Mouse (Mus musculus): ENCODE measurements around the gene Ccdc158. TPM values are rescaled to one million over a fixed set of nuclear protein-coding genes. Genes with fewer than 3 reads are reported as not detected.

Gene Ccdc158
- total and polyA plus RNA-seq, 2 experiments from 2014 or later = 0.45 TPM; not detected in 1

DNA sequence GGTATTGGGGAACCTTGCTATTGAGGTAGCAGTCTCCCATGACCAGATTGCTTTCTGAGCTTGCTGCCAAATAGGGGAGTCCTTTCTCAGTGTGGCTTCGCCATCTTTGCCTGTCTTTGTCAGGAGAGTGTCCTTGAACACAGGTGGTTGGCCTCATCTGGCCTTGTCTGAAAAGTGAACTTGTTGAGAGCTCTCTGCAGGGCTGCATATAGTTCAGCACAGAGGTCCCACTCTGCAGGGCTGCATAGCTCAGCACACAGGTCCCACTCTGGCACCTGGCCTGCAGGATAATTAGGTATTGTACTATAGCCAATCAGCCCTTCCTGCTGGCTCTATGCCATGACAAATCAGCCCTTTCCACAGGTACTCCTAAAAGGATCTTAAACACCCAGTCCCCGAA, 114.9 kb downstream of the Ccdc158 start:
- WGBS = 48% methylated on average over 2 of the region's 2 CpGs
- H3K27me3 ChIP-seq (ENCODE audit: control insufficient read depth, insufficient read depth, low read length) = no peaks in the 10 kb centered on the region
- no peak overlapping the region for H3K9ac ChIP-seq (replicated peaks; ENCODE audit: low read depth, low read length)
- no peak for TF ChIP-seq CTCF (IDR thresholded peaks at IDR 0.05; ENCODE audit: low read depth)
- no peak for TF ChIP-seq EP300 (IDR thresholded peaks at IDR 0.05; ENCODE audit: low read depth)
- ATAC-seq (ENCODE audit: insufficient read depth, low read depth) (peak; percentile 76), DNase-seq (ENCODE audit: low spot score) (no peak)
- peaks cover 8% of the 10 kb centered on the region for H3K4me1 ChIP-seq (ENCODE audit: control insufficient read depth, insufficient read depth)
- H3K4me3 ChIP-seq (ENCODE audit: low read depth, low read length) = no peak overlapping the region
- peak overlapping the region; percentile 17; the same call in 1 of the 2 replicates for H3K27ac ChIP-seq (ENCODE audit: low read depth)
- H3K36me3 ChIP-seq (replicated peaks; ENCODE audit: control insufficient read depth, insufficient read depth, low read length) = no peaks in the 10 kb centered on the region
- H3K4me2 ChIP-seq (ENCODE audit: low read depth, low read length) = no peak overlapping the region
- no peaks in the 10 kb centered on the region for H3K9me3 ChIP-seq (replicated peaks; ENCODE audit: control insufficient read depth, low read length)

Other genes with a start within 250 kb of the Ccdc158 start
- 14.2 and 35.0 TPM in 2 replicates for gene Nup54, start 240.1 kb downstream of the Ccdc158 start, total RNA-seq (2014; rRNA removed; ENCODE audit: low replicate concordance)
- 21.1 and 22.0 TPM in 2 replicates for gene Nup54, start 240.1 kb downstream of the Ccdc158 start, polyA plus RNA-seq (2015; fragmentation: Nextera tagmentation; extraction: Ambion mirVana)
- gene Scarb2, start 168.4 kb downstream of the Ccdc158 start, total RNA-seq (2014; rRNA removed; ENCODE audit: low replicate concordance) = 121 and 148 TPM in 2 replicates
- gene Scarb2, start 168.4 kb downstream of the Ccdc158 start, polyA plus RNA-seq (2015; fragmentation: Nextera tagmentation; extraction: Ambion mirVana) = 26.0 and 28.9 TPM in 2 replicates
- gene Fam47e, start 120.2 kb downstream of the Ccdc158 start, total RNA-seq (2014; rRNA removed; ENCODE audit: low replicate concordance) = not detected in 2 replicates
- 0.51 TPM in 1 of 2 replicates, not detected in the other for gene Fam47e, start 120.2 kb downstream of the Ccdc158 start, polyA plus RNA-seq (2015; fragmentation: Nextera tagmentation; extraction: Ambion mirVana)
- 80.3 and 83.8 TPM in 2 replicates for gene Stbd1, start 72.2 kb downstream of the Ccdc158 start, total RNA-seq (2014; rRNA removed; ENCODE audit: low replicate concordance)
- gene Stbd1, start 72.2 kb downstream of the Ccdc158 start, polyA plus RNA-seq (2015; fragmentation: Nextera tagmentation; extraction: Ambion mirVana) = 100 and 143 TPM in 2 replicates
- gene Shroom3, start 8.2 kb upstream of the Ccdc158 start, total RNA-seq (2014; rRNA removed; ENCODE audit: low replicate concordance) = 72.4 and 76.9 TPM in 2 replicates
- 11.6 and 13.3 TPM in 2 replicates for gene Shroom3, start 8.2 kb upstream of the Ccdc158 start, polyA plus RNA-seq (2015; fragmentation: Nextera tagmentation; extraction: Ambion mirVana)

Measured in heart, postnatal 0 days (tissue).